Mouse (Mus musculus): ENCODE data around the gene Gtsf1l.

Gene Gtsf1l

GRCm38 (mm10) chr2:163087728-163088127, at the start of gene Gtsf1l:
Gtsf1l (minus strand) TSS chr2:163087855.
- no peak for DNase-seq (ENCODE audit: low read depth, low spot score)

DNA sequence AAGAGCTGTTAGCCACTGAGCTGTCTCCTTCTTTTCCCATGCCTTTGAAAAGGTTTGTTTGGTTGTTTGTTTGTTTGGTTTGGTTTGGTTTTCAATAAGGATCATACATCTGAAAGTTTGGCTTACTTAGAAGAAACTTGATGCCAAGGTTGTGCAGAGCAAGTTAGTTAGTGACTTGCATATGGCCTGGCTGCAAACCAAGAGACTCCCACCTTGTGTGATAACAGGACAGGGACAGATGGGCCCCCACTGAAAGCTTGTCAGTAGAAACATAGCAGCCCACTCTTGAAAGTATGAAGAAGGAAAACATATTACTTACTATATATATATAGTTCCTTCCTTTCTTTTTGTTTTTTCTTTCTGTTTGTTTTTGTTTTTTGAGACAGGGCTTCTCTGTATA, 49.3 kb upstream of the Gtsf1l start:
- no peak for DNase-seq (ENCODE audit: low read depth, low spot score)

DNA sequence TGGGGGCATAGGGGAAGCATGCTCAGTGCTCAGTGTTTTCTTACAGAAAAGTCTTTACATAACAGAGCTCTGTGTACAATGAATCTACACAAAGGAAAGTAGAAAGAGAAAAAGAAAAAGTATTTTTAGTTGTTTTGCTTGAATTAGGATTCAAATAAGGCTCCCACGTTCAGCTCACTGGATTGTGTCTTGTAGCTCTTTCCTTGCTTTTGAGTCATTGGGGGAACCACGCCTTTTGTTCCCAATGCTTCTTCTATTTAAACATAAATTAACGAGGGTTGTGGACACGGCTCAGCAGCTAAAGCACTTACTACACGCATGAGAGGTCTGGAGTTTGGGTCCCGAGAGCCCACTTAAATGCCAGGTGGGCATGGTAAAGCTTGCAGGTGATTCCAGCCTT, 48.3 kb upstream of the Gtsf1l start:
- DNase-seq (ENCODE audit: low read depth, low spot score), result no peak

DNA sequence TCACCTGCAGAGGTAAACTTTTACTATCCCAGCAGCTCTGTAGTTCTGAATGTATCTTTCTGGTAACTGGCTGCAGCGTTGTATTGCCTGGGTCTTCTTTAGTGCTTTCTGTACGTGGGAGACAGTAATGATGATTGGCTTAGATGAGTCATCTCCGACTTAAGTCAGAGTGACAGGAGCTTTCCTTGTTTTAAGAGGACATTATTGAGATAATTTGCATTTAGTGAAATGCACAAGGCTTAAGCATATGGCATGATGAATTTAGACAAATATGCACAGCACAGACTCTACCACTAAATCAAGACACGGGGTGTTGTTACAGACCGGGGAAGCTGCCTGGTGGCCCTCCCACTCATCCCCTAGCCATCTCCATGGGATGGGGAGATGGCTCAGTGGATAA, 44.7 kb upstream of the Gtsf1l start:
- DNase-seq (ENCODE audit: low read depth, low spot score), result no peak

GRCm38 (mm10) chr2:163130837-163131236, 43.2 kb upstream of the Gtsf1l start:
- DNase-seq (ENCODE audit: low read depth, low spot score), result no peak

GRCm38 (mm10) chr2:163123496-163123895, 35.8 kb upstream of the Gtsf1l start:
- no peak for DNase-seq (ENCODE audit: low read depth, low spot score)

DNA sequence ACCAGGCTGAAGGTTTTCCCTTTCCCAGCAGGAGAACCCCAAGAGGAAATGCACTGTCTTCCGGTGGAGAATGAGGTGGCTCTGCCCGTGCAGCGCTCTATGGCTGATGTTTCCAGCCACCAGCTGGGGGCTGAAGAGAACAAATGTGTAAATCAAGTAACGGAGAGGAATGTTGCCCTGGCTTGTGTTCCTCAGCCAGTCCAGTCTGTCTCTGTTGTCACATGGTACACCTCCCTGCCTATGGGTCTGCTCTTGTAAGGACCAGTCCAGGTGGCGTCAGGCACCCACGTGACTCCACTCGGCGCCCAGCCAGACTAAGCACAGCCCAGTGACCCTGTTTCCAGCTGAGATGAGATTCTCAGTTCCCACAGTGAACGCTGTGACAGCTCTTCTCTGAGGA, 34.7 kb upstream of the Gtsf1l start:
- no peak for DNase-seq (ENCODE audit: low read depth, low spot score)

DNA sequence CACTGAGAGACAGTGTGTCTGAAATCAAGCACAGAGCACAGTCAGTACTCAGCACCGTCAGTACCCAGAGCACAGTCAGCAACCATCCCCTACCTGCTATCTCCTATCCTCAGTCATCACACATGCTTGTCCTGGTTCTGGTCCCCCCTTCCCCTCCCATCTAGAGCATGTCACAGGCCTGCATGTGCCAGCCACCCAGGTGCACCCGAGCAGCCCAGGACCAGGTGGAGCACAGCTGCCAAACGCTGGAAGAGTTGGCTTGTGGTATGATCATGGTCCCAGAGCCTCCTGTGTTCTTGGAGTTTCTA, 33.7 kb upstream of the Gtsf1l start:
- no peak for DNase-seq (ENCODE audit: low read depth, low spot score)

- no peak for DNase-seq (ENCODE audit: low read depth, low spot score)
Measured at GRCm38 (mm10) chr2:163120626-163121352, 33.1 kb upstream of the Gtsf1l start.

DNA sequence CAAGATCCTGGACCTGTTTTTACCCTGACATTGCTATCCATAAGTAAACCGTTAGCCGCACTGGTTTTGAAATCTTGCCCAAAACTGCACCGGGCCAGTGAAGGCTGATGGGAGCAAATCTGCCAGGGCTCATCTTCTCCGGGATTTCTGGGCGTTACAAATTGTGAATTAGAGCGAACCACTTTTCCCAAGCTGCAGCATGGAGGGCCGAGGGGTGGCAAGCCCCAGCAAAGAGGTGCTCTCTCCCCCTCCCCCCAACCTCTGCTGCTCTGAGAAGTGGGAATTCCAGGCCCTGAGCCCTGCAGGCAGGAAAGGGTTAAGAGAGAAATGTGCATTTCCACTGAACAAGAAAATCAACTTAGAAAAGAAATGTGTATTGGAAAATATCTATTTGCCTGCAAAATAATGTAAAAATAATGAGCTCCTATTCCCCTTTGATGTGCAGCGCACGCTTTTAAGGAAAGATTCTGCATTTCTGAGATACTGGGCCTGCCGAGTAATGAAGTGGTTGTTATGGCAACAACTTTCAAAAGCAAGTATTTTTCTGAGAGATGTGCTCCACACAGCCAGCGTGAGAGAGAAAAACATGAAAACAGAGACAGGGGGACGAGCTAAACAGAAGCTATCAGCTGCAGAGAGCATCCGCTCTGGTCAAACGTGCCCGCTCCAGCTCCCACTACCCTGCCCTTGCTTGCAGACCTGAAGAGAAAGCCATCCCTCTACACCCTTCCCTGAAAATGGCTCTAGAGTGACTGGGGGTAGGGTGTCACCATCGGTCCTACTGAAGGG, 24.0 kb upstream of the Gtsf1l start:
- no peak for DNase-seq (ENCODE audit: low read depth, low spot score)

GRCm38 (mm10) chr2:163110706-163111105, 23.1 kb upstream of the Gtsf1l start:
- no peak for DNase-seq (ENCODE audit: low read depth, low spot score)

- no peak for DNase-seq (ENCODE audit: low read depth, low spot score)
Measured at GRCm38 (mm10) chr2:163108385-163108784, 20.7 kb upstream of the Gtsf1l start.

DNA sequence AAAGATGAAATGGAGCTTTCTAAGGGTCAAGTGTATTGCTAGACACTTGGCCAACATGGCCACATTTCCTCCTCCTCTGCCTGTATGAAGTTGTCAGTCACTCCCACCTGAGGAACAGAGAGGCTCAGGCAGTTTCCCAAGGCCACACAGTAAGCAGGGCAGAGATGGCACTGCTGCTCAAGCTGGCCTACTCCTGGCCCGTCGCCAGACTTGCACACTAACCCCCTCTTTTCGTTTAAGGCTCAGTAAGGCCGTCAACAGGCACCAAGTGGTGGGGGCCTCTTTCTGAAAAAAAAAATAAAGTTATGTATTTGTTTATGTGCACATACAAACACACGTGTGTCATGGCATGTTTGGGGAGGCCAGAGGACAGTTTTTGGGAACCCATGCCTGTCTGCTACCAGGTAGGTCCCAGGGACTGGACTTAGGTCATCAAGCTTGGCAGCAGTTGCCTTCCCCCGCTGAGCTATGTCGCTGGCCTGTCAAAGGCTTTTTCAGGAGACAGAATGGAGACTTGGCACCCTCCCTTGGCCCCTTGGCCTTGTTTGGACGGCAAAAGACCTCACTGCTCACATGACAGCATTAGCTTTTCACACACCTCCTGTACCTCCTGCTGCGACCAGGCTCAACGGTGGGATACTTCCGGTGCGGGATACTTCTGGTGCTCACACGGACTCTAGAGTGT, 16.6 kb upstream of the Gtsf1l start:
- DNase-seq (ENCODE audit: low read depth, low spot score), result no peak

DNA sequence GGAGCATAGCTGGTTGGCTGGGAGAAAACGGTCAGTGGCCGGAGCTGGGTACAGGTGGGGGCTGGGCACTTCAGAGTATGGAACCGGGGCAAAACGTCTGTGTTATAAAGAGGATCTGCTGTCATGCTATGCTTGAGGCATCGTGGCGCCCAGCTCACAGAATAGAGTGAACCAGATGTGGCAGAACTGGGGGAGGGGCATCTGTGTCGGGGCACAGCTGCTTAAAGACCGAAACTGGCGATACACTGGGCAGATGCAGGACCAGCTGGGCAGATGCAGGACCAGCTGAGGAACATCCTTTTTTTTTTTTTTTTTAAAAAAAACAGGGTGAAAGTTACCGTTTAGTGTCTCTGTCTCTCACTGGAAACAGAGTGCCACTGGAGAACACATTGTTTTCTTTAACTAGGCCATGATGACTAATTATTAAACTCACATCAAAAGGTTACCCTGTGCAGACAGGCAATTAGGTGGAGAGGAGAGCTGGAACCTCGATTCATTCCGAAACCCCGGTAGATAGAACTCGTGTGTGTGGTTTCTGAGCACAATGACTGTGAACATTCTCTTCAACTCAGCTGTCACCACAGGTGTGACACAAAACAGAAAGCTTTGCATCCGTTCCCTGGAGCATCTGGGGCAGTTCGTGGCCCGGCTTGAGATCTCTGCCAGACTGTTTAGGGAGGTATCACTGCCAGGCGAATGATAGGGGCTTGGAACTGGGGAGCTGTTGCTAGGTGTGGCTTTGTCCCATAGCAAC, 15.4 kb upstream of the Gtsf1l start:
- DNase-seq (ENCODE audit: low read depth, low spot score), result no peak

GRCm38 (mm10) chr2:163102216-163102615, 14.6 kb upstream of the Gtsf1l start:
- DNase-seq (ENCODE audit: low read depth, low spot score), result no peak

DNA sequence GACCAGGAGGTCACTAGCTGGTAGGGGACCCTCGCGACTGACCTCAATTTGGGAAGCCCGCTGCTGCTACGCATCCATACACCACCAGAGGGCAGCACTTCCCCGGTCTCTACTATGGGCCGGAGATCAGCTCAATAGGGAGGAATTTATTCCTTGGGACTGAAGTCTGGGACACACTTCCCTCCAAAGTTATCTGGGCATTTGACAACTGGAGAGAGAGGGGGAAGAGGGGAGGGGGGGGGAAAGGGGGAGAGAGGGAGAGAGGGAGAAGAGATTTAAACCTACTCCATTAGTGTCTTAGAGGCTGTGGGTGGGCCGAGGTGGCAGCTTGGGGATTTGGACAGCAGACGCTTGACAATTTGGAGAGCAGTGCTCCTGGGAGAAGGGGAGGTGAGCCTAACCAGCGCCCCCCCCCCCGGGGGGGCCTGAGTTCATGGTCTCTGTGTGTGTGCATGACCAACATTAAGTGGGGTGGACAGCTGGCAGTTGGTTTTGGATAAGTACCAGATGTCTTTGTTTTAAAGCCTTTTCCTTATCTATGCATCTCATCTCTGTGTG, 14.1 kb upstream of the Gtsf1l start:
- DNase-seq (ENCODE audit: low read depth, low spot score), result peak; percentile 66

DNA sequence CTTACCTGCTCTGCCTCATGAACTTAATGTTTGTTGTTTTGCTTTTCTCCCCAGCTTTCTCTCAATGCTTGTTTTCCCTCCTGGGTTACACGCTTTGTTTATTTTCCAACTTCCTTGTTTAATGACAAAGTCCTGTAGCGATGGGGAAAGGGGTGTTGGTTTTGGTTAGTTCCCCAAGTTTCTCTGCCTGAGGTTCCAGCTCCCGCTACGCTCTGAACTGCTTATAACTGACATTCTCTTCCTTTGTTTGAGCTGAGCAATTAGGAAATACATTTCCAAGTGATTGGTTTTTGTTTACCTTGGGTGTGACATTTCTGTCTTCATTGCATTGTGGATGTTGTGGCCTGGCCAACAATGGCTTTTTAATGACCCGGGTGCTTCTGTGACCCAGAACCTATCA, 12.9 kb upstream of the Gtsf1l start:
- DNase-seq (ENCODE audit: low read depth, low spot score), result no peak

DNA sequence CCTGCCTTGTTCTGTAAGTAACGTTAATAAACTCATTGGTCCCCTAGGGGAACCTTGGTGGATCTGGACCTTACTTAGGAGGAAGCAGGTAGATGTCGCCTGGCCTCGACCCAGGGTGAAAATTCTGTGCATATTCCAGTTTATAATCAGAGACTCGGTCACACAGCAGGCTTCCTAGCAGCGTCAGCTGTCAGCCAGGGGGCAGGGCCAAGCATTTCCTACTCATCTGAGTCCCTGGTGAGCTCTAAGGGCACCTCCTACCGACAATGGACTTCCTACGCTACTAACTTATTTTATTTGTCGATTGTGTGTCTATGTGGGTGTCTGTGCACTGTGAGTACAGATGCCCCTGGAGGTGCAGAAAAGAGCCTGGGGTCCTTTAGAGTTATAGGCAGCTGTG, 12.3 kb upstream of the Gtsf1l start:
- DNase-seq (ENCODE audit: low read depth, low spot score), result no peak

- DNase-seq (ENCODE audit: low read depth, low spot score), result no peak
Measured at GRCm38 (mm10) chr2:163095784-163096183, 8.1 kb upstream of the Gtsf1l start.

DNA sequence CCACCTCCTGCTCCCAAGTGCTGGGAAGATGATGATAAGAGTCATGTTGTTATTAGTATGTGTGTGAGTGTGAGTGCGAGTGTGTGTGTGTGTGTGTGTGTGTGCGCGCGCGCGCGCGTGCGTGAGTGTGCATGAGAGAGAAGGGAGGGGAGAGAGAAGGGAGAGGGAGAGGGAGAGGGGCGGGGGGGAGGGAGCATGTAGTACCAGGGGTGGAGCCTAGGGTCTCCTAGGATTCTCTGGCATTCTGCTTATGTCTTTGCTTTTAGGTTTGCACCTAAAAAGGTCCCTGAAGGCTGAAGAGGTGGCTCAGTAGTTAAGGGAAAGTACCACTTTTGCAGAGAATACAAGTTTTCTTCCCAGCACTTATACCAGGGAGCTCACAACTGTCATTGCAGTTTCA, 7.3 kb upstream of the Gtsf1l start:
- no peak for DNase-seq (ENCODE audit: low read depth, low spot score)

GRCm38 (mm10) chr2:163089475-163090123, 1.9 kb upstream of the Gtsf1l start:
- DNase-seq (ENCODE audit: low read depth, low spot score), result peak; percentile 64
